Mouse (Mus musculus): Measurements from ENCODE around the gene Retnla.

GRCm38 (mm10) chr16:48811881-48812436, 30.4 kb upstream of the Retnla start:
- TF ChIP-seq ZNF384 (IDR thresholded peaks at IDR 0.05; ENCODE audit: low read depth, low read length) (no peak), CHD2 (IDR thresholded peaks at IDR 0.05; ENCODE audit: low read depth, low read length) (no peak), HCFC1 (IDR thresholded peaks at IDR 0.05; ENCODE audit: borderline replicate concordance, insufficient read depth, low read length) (no peak)
